Mouse (Mus musculus): ENCODE data around the gene Dnajc5. TPM values are rescaled to one million over a fixed set of nuclear protein-coding genes. Genes with fewer than 3 reads are reported as not detected.

Dnajc5 gene
- polyA plus RNA-seq, 1 experiment from 2014 or later, result 87.2 TPM

GRCm38 (mm10) chr2:181600226-181600758 lies 80.0 kb downstream of the Dnajc5 start:
- 71% methylated on average over 6 of the region's 6 CpGs for WGBS

GRCm38 (mm10) chr2:181600828-181601750 lies 80.8 kb downstream of the Dnajc5 start:
- no peaks in the 10 kb centered on the region for H3K9me3 ChIP-seq
- peak overlapping the region; percentile 87 for H3K27ac ChIP-seq
- H3K4me1 ChIP-seq, result peaks cover 30% of the 10 kb centered on the region
- 2% methylated on average over 57 of the region's 57 CpGs for WGBS
- peak; percentile 98 for DNase-seq (ENCODE audit: low spot score)
- H3K4me3 ChIP-seq, result peak overlapping the region; percentile 81
- no peaks in the 10 kb centered on the region for H3K27me3 ChIP-seq (ENCODE audit: insufficient read depth, poor library complexity, severe bottlenecking)
- H3K36me3 ChIP-seq, result 0 out of 2 replicates have a peak, but pooled peaks cover 2% of the 10 kb centered on the region

More at GRCm38 (mm10) chr2:181600226-181600758, 80.0 kb downstream of the Dnajc5 start:
- DNase-seq (ENCODE audit: low spot score), result no peak
- Histone ChIP-seq H3K36me3 (0 out of 2 replicates have a peak, but pooled peaks cover 2% of the 10 kb centered on the region), H3K4me3 (peak overlapping the region; percentile 81), H3K27ac (peak overlapping the region; percentile 87), H3K4me1 (peaks cover 30% of the 10 kb centered on the region), H3K9me3 (no peaks in the 10 kb centered on the region), H3K27me3 (ENCODE audit: insufficient read depth, poor library complexity, severe bottlenecking) (no peaks in the 10 kb centered on the region)

GRCm38 (mm10) chr2:181601751-181602145 lies 81.5 kb downstream of the Dnajc5 start:
- H3K4me1 ChIP-seq, result peaks cover 30% of the 10 kb centered on the region
- 29% methylated on average over 10 of the region's 10 CpGs for WGBS
- no peaks in the 10 kb centered on the region for H3K27me3 ChIP-seq (ENCODE audit: insufficient read depth, poor library complexity, severe bottlenecking)
- 0 out of 2 replicates have a peak, but pooled peaks cover 2% of the 10 kb centered on the region for H3K36me3 ChIP-seq
- DNase-seq (ENCODE audit: low spot score), result no peak
- peak overlapping the region; percentile 81 for H3K4me3 ChIP-seq
- no peaks in the 10 kb centered on the region for H3K9me3 ChIP-seq
- H3K27ac ChIP-seq, result peak overlapping the region; percentile 87

GRCm38 (mm10) chr2:181602367-181602766 lies 82.1 kb downstream of the Dnajc5 start:
- Histone ChIP-seq H3K36me3 (peaks cover 2% of the 10 kb centered on the region; the same call in 1 of the 2 replicates), H3K4me3 (peak overlapping the region; percentile 81), H3K27me3 (ENCODE audit: insufficient read depth, poor library complexity, severe bottlenecking) (no peaks in the 10 kb centered on the region), H3K4me1 (peaks cover 30% of the 10 kb centered on the region), H3K9me3 (no peaks in the 10 kb centered on the region), H3K27ac (no peak overlapping the region)
- 71% methylated on average over 4 of the region's 4 CpGs for WGBS
- DNase-seq (ENCODE audit: low spot score), result no peak

Small RNAs within 50 kb of the gene (microRNA-seq; reads per million reads assigned to microRNA genes)
- gene Mir7006, result not detected

Other genes starting within 250 kb of the Dnajc5 start
- gene Gmeb2, start 232.4 kb upstream of the Dnajc5 start, polyA plus RNA-seq (2016; fragmentation: Nextera tagmentation; extraction: Ambion mirVana), result 13.1 and 13.2 TPM in 2 replicates
- gene Stmn3, start 206.0 kb upstream of the Dnajc5 start, polyA plus RNA-seq (2016; fragmentation: Nextera tagmentation; extraction: Ambion mirVana), result 0.37 and 1.0 TPM in 2 replicates
- 46.0 and 50.6 TPM in 2 replicates for gene Rtel1, start 200.7 kb upstream of the Dnajc5 start, polyA plus RNA-seq (2016; fragmentation: Nextera tagmentation; extraction: Ambion mirVana)
- 36.9 and 38.0 TPM in 2 replicates for gene Zgpat, start 155.6 kb upstream of the Dnajc5 start, polyA plus RNA-seq (2016; fragmentation: Nextera tagmentation; extraction: Ambion mirVana)
- gene Arfrp1, start 155.1 kb upstream of the Dnajc5 start, polyA plus RNA-seq (2016; fragmentation: Nextera tagmentation; extraction: Ambion mirVana), result 64.1 and 65.6 TPM in 2 replicates
- 16.5 and 20.5 TPM in 2 replicates for gene Lime1, start 140.4 kb upstream of the Dnajc5 start, polyA plus RNA-seq (2016; fragmentation: Nextera tagmentation; extraction: Ambion mirVana)
- 16.5 and 18.5 TPM in 2 replicates for gene Zbtb46, start 61.1 kb upstream of the Dnajc5 start, polyA plus RNA-seq (2016; fragmentation: Nextera tagmentation; extraction: Ambion mirVana)
- 0.11 TPM in 1 of 2 replicates, not detected in the other for gene Abhd16b, start 27.3 kb upstream of the Dnajc5 start, polyA plus RNA-seq (2016; fragmentation: Nextera tagmentation; extraction: Ambion mirVana)
- 130 and 162 TPM in 2 replicates for gene Tpd52l2, start 23.3 kb upstream of the Dnajc5 start, polyA plus RNA-seq (2016; fragmentation: Nextera tagmentation; extraction: Ambion mirVana)
- gene Uckl1, start 64.4 kb downstream of the Dnajc5 start, polyA plus RNA-seq (2016; fragmentation: Nextera tagmentation; extraction: Ambion mirVana), result 67.3 and 83.6 TPM in 2 replicates
- gene Prpf6, start 71.4 kb downstream of the Dnajc5 start, polyA plus RNA-seq (2016; fragmentation: Nextera tagmentation; extraction: Ambion mirVana), result 56.1 and 62.9 TPM in 2 replicates
- 36.0 and 37.0 TPM in 2 replicates for gene Zfp512b, start 72.3 kb downstream of the Dnajc5 start, polyA plus RNA-seq (2016; fragmentation: Nextera tagmentation; extraction: Ambion mirVana)
- gene Samd10, start 78.7 kb downstream of the Dnajc5 start, polyA plus RNA-seq (2016; fragmentation: Nextera tagmentation; extraction: Ambion mirVana), result 15.0 and 16.6 TPM in 2 replicates
- 0.24 TPM in 1 of 2 replicates, not detected in the other for gene Gm29797, start 136.5 kb downstream of the Dnajc5 start, polyA plus RNA-seq (2016; fragmentation: Nextera tagmentation; extraction: Ambion mirVana)
- gene Sox18, start 151.2 kb downstream of the Dnajc5 start, polyA plus RNA-seq (2016; fragmentation: Nextera tagmentation; extraction: Ambion mirVana), result 22.1 and 25.0 TPM in 2 replicates
- gene Tcea2, start 159.8 kb downstream of the Dnajc5 start, polyA plus RNA-seq (2016; fragmentation: Nextera tagmentation; extraction: Ambion mirVana), result 12.2 and 15.3 TPM in 2 replicates
- gene Rgs19, start 173.5 kb downstream of the Dnajc5 start, polyA plus RNA-seq (2016; fragmentation: Nextera tagmentation; extraction: Ambion mirVana), result 56.4 and 67.7 TPM in 2 replicates
- gene Lkaaear1, start 178.0 kb downstream of the Dnajc5 start, polyA plus RNA-seq (2016; fragmentation: Nextera tagmentation; extraction: Ambion mirVana), result not detected in 2 replicates
- gene Oprl1, start 194.5 kb downstream of the Dnajc5 start, polyA plus RNA-seq (2016; fragmentation: Nextera tagmentation; extraction: Ambion mirVana), result 6.1 and 6.6 TPM in 2 replicates
- 0.05 and 0.14 TPM in 2 replicates for gene Myt1, start 242.8 kb downstream of the Dnajc5 start, polyA plus RNA-seq (2016; fragmentation: Nextera tagmentation; extraction: Ambion mirVana)